Mouse (Mus musculus) midbrain, embryonic 16.5 days (tissue): ENCODE measurements at regions not wholly inside any gene's neighbourhood (a gene's known extent, or its start where the extent isn't known, plus 50 kb on each side); places are given as distances from the start of the nearest gene placed in this dataset.

ENCODE experiments used
- ATAC-seq: fragments of 200-750 bp; cut with Nextera tagmentation; 2 replicates; pipeline ENCODE4 v1.8.0; 2017; ENCODE audit warnings: moderate TSS enrichment
- H3K27ac ChIP-seq: fragments of 300-500 bp; sonication (generic); 2 replicates; pipeline ENCODE4 v1.5.1; 2014; ENCODE audit warnings: mild to moderate bottlenecking, low read length, mixed read lengths
- H3K27me3 ChIP-seq: fragments of 300-500 bp; sonication (generic); 2 replicates; pipeline ENCODE4 v1.6.1; 2014; ENCODE audit warnings: low read depth, low read length, mixed read lengths; ENCODE audit not compliant: control insufficient read depth, insufficient read depth
- H3K36me3 ChIP-seq: fragments of 300-500 bp; sonication (generic); 2 replicates; pipeline ENCODE4 v1.6.1; 2014; ENCODE audit warnings: mild to moderate bottlenecking, low read length, moderate library complexity, mixed read lengths; ENCODE audit not compliant: control insufficient read depth, insufficient read depth
- H3K4me1 ChIP-seq: fragments of 300-500 bp; sonication (generic); 2 replicates; pipeline ENCODE4 v1.6.1; 2014; ENCODE audit warnings: mild to moderate bottlenecking, low read length, mixed read lengths; ENCODE audit not compliant: control insufficient read depth, insufficient read depth
- H3K4me2 ChIP-seq: fragments of 300-500 bp; sonication (generic); 2 replicates; pipeline ENCODE4 v1.6.1; 2014; ENCODE audit warnings: mild to moderate bottlenecking, low read length, mixed read lengths
- H3K4me3 ChIP-seq: fragments of 300-500 bp; sonication (generic); 2 replicates; pipeline ENCODE4 v1.5.1; 2014; ENCODE audit warnings: low read depth, mild to moderate bottlenecking, low read length, moderate library complexity, mixed read lengths
- H3K9ac ChIP-seq: fragments of 300-500 bp; sonication (generic); 2 replicates; pipeline ENCODE4 v1.6.1; 2014; ENCODE audit warnings: low read depth, low read length, mixed read lengths
- H3K9me3 ChIP-seq: fragments of 300-500 bp; sonication (generic); replicated peaks from 2 replicates; pipeline ENCODE4 v1.6.1; 2014; ENCODE audit warnings: mild to moderate bottlenecking, low read length, mixed read lengths; ENCODE audit not compliant: control insufficient read depth, poor library complexity, severe bottlenecking
- WGBS: fragments of 180-500 bp; shearing (Covaris S2); extraction: QIAGEN DNeasy Blood & Tissue Kit; methylation state at CpG from one replicate; pipeline ENCODE4 v1.1.7; 2014; 5-methylcytosine and 5-hydroxymethylcytosine counted together

- Histone ChIP-seq H3K36me3 (no peaks in the 10 kb centered on the region), H3K27ac (no peak overlapping the region), H3K4me1 (no peaks in the 10 kb centered on the region; the same call in 1 of the 2 replicates), H3K9ac (no peak overlapping the region), H3K4me2 (no peak overlapping the region), H3K9me3 (no peaks in the 10 kb centered on the region), H3K27me3 (no peaks in the 10 kb centered on the region), H3K4me3 (no peak overlapping the region)
- ATAC-seq = peak; percentile 42; the same call in 1 of the 2 replicates
- 27% methylated on average over 1 of the region's 1 CpGs for WGBS
Measured at GRCm38 (mm10) chr7:89042977-89043376, 361.0 kb downstream of the Tmem135 start.

GRCm38 (mm10) chr7:89041287-89041686 lies 362.7 kb downstream of the Tmem135 start:
- Histone ChIP-seq H3K4me2 (no peak overlapping the region), H3K9me3 (no peaks in the 10 kb centered on the region), H3K9ac (no peak overlapping the region), H3K27me3 (no peaks in the 10 kb centered on the region), H3K4me1 (no peaks in the 10 kb centered on the region; the same call in 1 of the 2 replicates), H3K36me3 (no peaks in the 10 kb centered on the region), H3K4me3 (no peak overlapping the region), H3K27ac (no peak overlapping the region)
- ATAC-seq = no peak
- 89% methylated on average over 5 of the region's 5 CpGs for WGBS

- Histone ChIP-seq H3K27me3 (no peaks in the 10 kb centered on the region), H3K9me3 (no peaks in the 10 kb centered on the region), H3K4me1 (no peaks in the 10 kb centered on the region; the same call in 1 of the 2 replicates), H3K9ac (no peak overlapping the region), H3K27ac (no peak overlapping the region), H3K36me3 (no peaks in the 10 kb centered on the region), H3K4me3 (no peak overlapping the region), H3K4me2 (no peak overlapping the region)
- WGBS = 13% methylated on average over 6 of the region's 6 CpGs
- no peak; the same call in 1 of the 2 replicates for ATAC-seq
Measured at GRCm38 (mm10) chr7:89040139-89040538, 363.9 kb downstream of the Tmem135 start.

GRCm38 (mm10) chr7:89035138-89035996 lies 368.7 kb downstream of the Tmem135 start:
- H3K4me3 ChIP-seq = no peak overlapping the region
- H3K4me1 ChIP-seq = no peaks in the 10 kb centered on the region; the same call in 1 of the 2 replicates
- H3K27ac ChIP-seq = no peak overlapping the region
- no peaks in the 10 kb centered on the region for H3K27me3 ChIP-seq
- no peaks in the 10 kb centered on the region for H3K36me3 ChIP-seq
- H3K9ac ChIP-seq = no peak overlapping the region
- 57% methylated on average over 2 of the region's 2 CpGs for WGBS
- H3K4me2 ChIP-seq = no peak overlapping the region
- H3K9me3 ChIP-seq = no peaks in the 10 kb centered on the region
- ATAC-seq = no peak

GRCm38 (mm10) chr7:89023230-89024030 lies 380.6 kb downstream of the Tmem135 start:
- Histone ChIP-seq H3K4me1 (no peaks in the 10 kb centered on the region), H3K9me3 (no peaks in the 10 kb centered on the region), H3K36me3 (no peaks in the 10 kb centered on the region), H3K9ac (no peak overlapping the region), H3K4me3 (no peak overlapping the region), H3K27me3 (no peaks in the 10 kb centered on the region), H3K27ac (peak overlapping the region; percentile 68), H3K4me2 (no peak overlapping the region)
- WGBS = 69% methylated on average over 3 of the region's 3 CpGs
- peak; percentile 92 for ATAC-seq

GRCm38 (mm10) chr7:88998815-88999392 lies 405.1 kb downstream of the Tmem135 start:
- no peaks in the 10 kb centered on the region; the same call in 1 of the 2 replicates for H3K9me3 ChIP-seq
- no peak overlapping the region for H3K9ac ChIP-seq
- no peak overlapping the region for H3K4me3 ChIP-seq
- no peaks in the 10 kb centered on the region for H3K27me3 ChIP-seq
- no peaks in the 10 kb centered on the region for H3K4me1 ChIP-seq
- H3K4me2 ChIP-seq = no peak overlapping the region
- no peaks in the 10 kb centered on the region for H3K36me3 ChIP-seq
- ATAC-seq = no peak
- H3K27ac ChIP-seq = no peak overlapping the region
- 66% methylated on average over 4 of the region's 4 CpGs for WGBS

- H3K4me1 ChIP-seq = no peaks in the 10 kb centered on the region
- no peak overlapping the region for H3K4me2 ChIP-seq
- ATAC-seq = no peak
- 88% methylated on average over 3 of the region's 3 CpGs for WGBS
- H3K9ac ChIP-seq = no peak overlapping the region
- no peaks in the 10 kb centered on the region for H3K36me3 ChIP-seq
- no peak overlapping the region for H3K27ac ChIP-seq
- no peaks in the 10 kb centered on the region for H3K27me3 ChIP-seq
- H3K4me3 ChIP-seq = no peak overlapping the region
- H3K9me3 ChIP-seq = no peaks in the 10 kb centered on the region; the same call in 1 of the 2 replicates
Measured at GRCm38 (mm10) chr7:88997815-88998477, 406.1 kb downstream of the Tmem135 start.

- Histone ChIP-seq H3K4me3 (no peak overlapping the region), H3K4me1 (no peaks in the 10 kb centered on the region), H3K9ac (no peak overlapping the region), H3K9me3 (no peaks in the 10 kb centered on the region), H3K27me3 (no peaks in the 10 kb centered on the region), H3K27ac (no peak overlapping the region), H3K4me2 (no peak overlapping the region), H3K36me3 (no peaks in the 10 kb centered on the region)
- ATAC-seq = no peak
- 77% methylated on average over 4 of the region's 4 CpGs for WGBS
Measured at GRCm38 (mm10) chr7:88974436-88974835, 429.6 kb downstream of the Tmem135 start.
